Mouse (Mus musculus): ENCODE data around the gene Mrps24.

- TF ChIP-seq CTCF (IDR thresholded peaks at IDR 0.05; ENCODE audit: low read depth) (no peak), EP300 (optimal IDR thresholded peaks at IDR 0.05) (no peak)
Observed at GRCm38 (mm10) chr11:5732401-5732800, 16.9 kb upstream of the Mrps24 start.
